ENCODE assay signal across 24 mouse cellular contexts in the genomic region with DNA sequence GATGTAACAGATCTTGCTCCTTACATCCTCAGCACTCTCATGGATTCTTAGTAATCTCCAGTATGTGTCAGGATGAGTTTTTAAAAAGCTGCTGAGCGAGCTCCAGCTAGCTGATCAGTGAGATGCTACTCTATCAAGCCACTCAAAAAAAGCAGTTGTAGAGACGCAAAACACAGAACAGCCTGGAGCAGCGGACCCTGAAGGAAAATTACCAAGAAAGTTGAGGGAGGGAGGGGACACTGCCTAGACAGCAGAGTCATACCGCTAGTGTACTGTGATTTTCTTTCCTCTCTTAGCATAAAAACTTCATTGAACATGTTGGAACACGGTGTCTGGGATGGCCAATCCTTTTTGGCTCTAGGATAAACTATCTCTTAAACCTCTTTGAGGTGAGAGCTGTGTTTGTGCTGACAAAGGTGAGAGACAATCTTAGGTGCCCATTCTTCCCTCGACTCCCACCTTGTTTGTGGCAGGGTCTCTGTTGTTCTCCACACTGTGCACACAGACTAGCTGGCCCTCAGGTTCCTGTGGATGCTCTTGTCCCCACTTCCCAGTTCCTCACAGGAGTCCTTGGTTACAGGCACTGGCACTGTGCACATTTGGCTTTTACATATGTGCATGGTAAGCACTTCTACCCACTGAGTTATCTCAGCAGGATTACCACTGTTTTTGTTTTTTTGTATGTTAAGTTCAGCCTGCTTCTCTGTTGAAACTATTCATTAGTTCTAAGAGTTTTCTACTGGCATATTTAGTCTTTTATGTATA. TPM values are rescaled to one million over a fixed set of nuclear protein-coding genes. Genes with fewer than 3 reads are reported as not detected.
A peak's percentile ranks its signal among the peaks of the same experiment; 100 is the strongest.
DNase-seq lines count a peak whose midpoint lies in the region; ATAC-seq and TF ChIP-seq lines count a peak whose summit lies in the region.
"Had no signal": no experiment of that assay in that cellular context is flagged by ENCODE, and none has a peak within 500 bp of the region (broad histone marks: within the 10 kb centered on the region; RNA-seq: fewer than 3 reads in every experiment).

No protein-coding gene starts in this region.

- no peaks in the 10 kb centered on the region for H3K9me3 ChIP-seq in liver, embryonic 11.5 days (ENCODE audit: control insufficient read depth, low read length)
- H3K9me3 ChIP-seq: embryonic facial prominence, embryonic 10.5 days; embryonic facial prominence, embryonic 13.5 days; forebrain, embryonic 12.5 days; forebrain, embryonic 15.5 days; hindbrain, embryonic 13.5 days had no signal

- TF ChIP-seq CTCF in heart, adult 2 months (IDR thresholded peaks at IDR 0.05): no peak
- no peak for TF ChIP-seq CTCF in cortical plate, adult 2 months (IDR thresholded peaks at IDR 0.05; ENCODE audit: extremely low read depth, insufficient read depth, low read length)

- WGBS in heart, adult 2 months: 82% methylated on average over 6 of the region's 6 CpGs
- 67% methylated on average over 6 of the region's 6 CpGs for WGBS in liver, embryonic 11.5 days

- intact Hi-C loops in heart, adult 2 months (cut with DNase I): no loop called here

- H3K4me2 ChIP-seq in liver, embryonic 11.5 days: no peak overlapping the region
- H3K4me2 ChIP-seq: embryonic facial prominence, embryonic 13.5 days; forebrain, embryonic 12.5 days; forebrain, embryonic 15.5 days; heart, embryonic 11.5 days; hindbrain, embryonic 13.5 days had no signal

- TF ChIP-seq POLR2A in heart, adult 2 months (IDR thresholded peaks at IDR 0.05; ENCODE audit: insufficient read depth, low read depth, low read length): no peak
- TF ChIP-seq POLR2A in cortical plate, adult 2 months (IDR thresholded peaks at IDR 0.05; ENCODE audit: extremely low read depth, insufficient read depth, low read length): no peak

- peak; percentile 91 for DNase-seq in heart, adult 11 months
- DNase-seq in heart, adult 2 months: no peak
- peak; percentile 55 to 56 for DNase-seq in spleen, postnatal 36 days (ENCODE audit: low spot score in 2 of 2)
- no peak for DNase-seq in spleen, postnatal 4 days (ENCODE audit: low spot score in 2 of 2)
- no peak for DNase-seq in cerebellum, postnatal 14 days
- no peak for DNase-seq in left cerebral cortex, adult 8-10 months (ENCODE audit: low spot score in 2 of 2)
- no peak for DNase-seq in liver, embryonic 11.5 days (ENCODE audit: low spot score)
- DNase-seq: adrenal gland, adult 8-10 months; adrenal gland, postnatal 25 days; cerebellum, adult 18-20 months; cerebellum, adult 9-10 months; cerebellum, postnatal 25 days; embryo, embryonic 11 days; gastrocnemius, postnatal 25 days had no signal

- no peak overlapping the region for H3K4me3 ChIP-seq in heart, adult 2 months
- no peak overlapping the region for H3K4me3 ChIP-seq in cortical plate, adult 2 months (ENCODE audit: insufficient read depth, low read length)
- no peak overlapping the region for H3K4me3 ChIP-seq in liver, embryonic 11.5 days (ENCODE audit: low read depth, low read length)
- H3K4me3 ChIP-seq: embryonic facial prominence, embryonic 10.5 days; embryonic facial prominence, embryonic 13.5 days; erythroblast, embryonic 14.5 days; forebrain, embryonic 12.5 days; forebrain, embryonic 15.5 days; hindbrain, embryonic 13.5 days had no signal

- H3K27ac ChIP-seq in heart, adult 2 months: no peak overlapping the region
- H3K27ac ChIP-seq in cortical plate, adult 2 months (ENCODE audit: insufficient read depth, low read length): 0 out of 2 replicates have a peak overlapping the region, but pooled peaks have one; percentile 31
- H3K27ac ChIP-seq in liver, embryonic 11.5 days (ENCODE audit: low read depth, low read length): no peak overlapping the region
- H3K27ac ChIP-seq: embryonic facial prominence, embryonic 10.5 days; embryonic facial prominence, embryonic 13.5 days; forebrain, embryonic 12.5 days; forebrain, embryonic 15.5 days; hindbrain, embryonic 13.5 days had no signal

- H3K27me3 ChIP-seq in heart, adult 2 months (ENCODE audit: control insufficient read depth, insufficient read depth, low read length): no peaks in the 10 kb centered on the region
- no peaks in the 10 kb centered on the region for H3K27me3 ChIP-seq in liver, embryonic 11.5 days (replicated peaks; ENCODE audit: control insufficient read depth, insufficient read depth, low read length)
- H3K27me3 ChIP-seq: embryonic facial prominence, embryonic 13.5 days; forebrain, embryonic 12.5 days; forebrain, embryonic 15.5 days; hindbrain, embryonic 13.5 days had no signal

- H3K4me1 ChIP-seq in heart, adult 2 months (ENCODE audit: control insufficient read depth, insufficient read depth, low read length): peaks cover 5% of the 10 kb centered on the region
- no peaks in the 10 kb centered on the region; the same call in 1 of the 2 replicates for H3K4me1 ChIP-seq in cortical plate, adult 2 months (ENCODE audit: control insufficient read depth, insufficient read depth, low read length)
- no peaks in the 10 kb centered on the region for H3K4me1 ChIP-seq in liver, embryonic 11.5 days (replicated peaks; ENCODE audit: control insufficient read depth, insufficient read depth, low read length)
- H3K4me1 ChIP-seq: embryonic facial prominence, embryonic 10.5 days; embryonic facial prominence, embryonic 13.5 days; forebrain, embryonic 15.5 days had no signal

- H3K9ac ChIP-seq in heart, adult 2 months (ENCODE audit: low read depth, low read length): no peak overlapping the region
- H3K9ac ChIP-seq in liver, embryonic 11.5 days (ENCODE audit: low read depth, low read length): no peak overlapping the region
- H3K9ac ChIP-seq: embryonic facial prominence, embryonic 13.5 days; forebrain, embryonic 12.5 days; forebrain, embryonic 15.5 days; hindbrain, embryonic 13.5 days had no signal

- ATAC-seq in liver, embryonic 11.5 days (replicated peaks; ENCODE audit: low FRiP score): no peak
- ATAC-seq: activated CD4-positive, CD25-positive, alpha-beta regulatory T cell, adult 4 months; forebrain, embryonic 15.5 days; hindbrain, embryonic 16.5 days had no signal

- TF ChIP-seq EP300 in heart, adult 2 months (IDR thresholded peaks at IDR 0.05; ENCODE audit: insufficient read depth, low read depth, low read length): no peak

- peaks cover 5% of the 10 kb centered on the region for H3K36me3 ChIP-seq in heart, adult 2 months (ENCODE audit: control insufficient read depth, insufficient read depth, low read length)
- H3K36me3 ChIP-seq in liver, embryonic 11.5 days (ENCODE audit: control insufficient read depth, insufficient read depth, low read length): no peaks in the 10 kb centered on the region
- H3K36me3 ChIP-seq: embryonic facial prominence, embryonic 10.5 days; embryonic facial prominence, embryonic 13.5 days; forebrain, embryonic 12.5 days; forebrain, embryonic 15.5 days; hindbrain, embryonic 13.5 days had no signal

- no peaks in the 10 kb centered on the region for H3K79me2 ChIP-seq in heart, adult 2 months (replicated peaks; ENCODE audit: control insufficient read depth, insufficient read depth, low read length)

RNA-seq across cellular contexts. Expression of gene Rb1, which starts 10.9 kb away (rescaled TPM):
- total RNA-seq in heart, adult 2 months (2021): 10 to 100 TPM; 18.2 to 19.2 TPM
- polyA plus RNA-seq in heart, adult 2 months (2012; rRNA removed): 5.1 and 9.6 TPM in 2 replicates
- polyA plus RNA-seq in cortical plate, adult 2 months (2012; rRNA removed): 17.3 and 19.8 TPM in 2 replicates
- 10 to 100 TPM; 24.2 to 33.1 (median 29.2) TPM for total RNA-seq in left cerebral cortex, adult 8-10 months (2022)
- 22.3 and 25.1 TPM in 2 replicates for polyA plus RNA-seq in liver, embryonic 11.5 days (2014; fragmentation: Nextera tagmentation; extraction: Ambion mirVana)

RNA-seq across cellular contexts. Expression of gene Itm2b, which starts 48.6 kb away (rescaled TPM):
- 100 to 1,000 TPM; 724 to 814 TPM for total RNA-seq in heart, adult 2 months (2021)
- 771 and 1,125 TPM in 2 replicates for polyA plus RNA-seq in heart, adult 2 months (2012; rRNA removed)
- polyA plus RNA-seq in cortical plate, adult 2 months (2012; rRNA removed): 1,026 and 1,043 TPM in 2 replicates
- 100 to 1,000 TPM; 726 to 856 (median 801) TPM for total RNA-seq in left cerebral cortex, adult 8-10 months (2022)
- 516 and 518 TPM in 2 replicates for polyA plus RNA-seq in liver, embryonic 11.5 days (2014; fragmentation: Nextera tagmentation; extraction: Ambion mirVana)

Comparison
In these comparisons a context has a peak if more than half of its experiments do, and no peak if none do; other contexts are left out.
1. DNase-seq: peak in heart, adult 11 months (single experiment) and spleen, postnatal 36 days (2 of 2); none in heart, adult 2 months (0 of 2), spleen, postnatal 4 days (0 of 2), cerebellum, postnatal 14 days (0 of 2), left cerebral cortex, adult 8-10 months (0 of 2) and liver, embryonic 11.5 days (single experiment).